Mouse (Mus musculus) kidney, adult 2 months (tissue): ENCODE measurements around the gene Slc7a15. TPM values are rescaled to one million over a fixed set of nuclear protein-coding genes. Genes with fewer than 3 reads are reported as not detected.

Source experiments
- DNase-seq: peaks from one replicate; pipeline ENCODE4 v3.0.0; 2021
- H3K27ac ChIP-seq: fragments of 200-500 bp; 2 replicates; pipeline ENCODE4 v1.5.1; 2012; ENCODE audit warnings: low read depth, low read length, control low read depth, inconsistent platforms; ENCODE audit not compliant: insufficient read depth
- H3K27me3 ChIP-seq: fragments of 200-500 bp; replicated peaks from 2 replicates; pipeline ENCODE4 v1.6.1; 2012; ENCODE audit warnings: mild to moderate bottlenecking, moderate library complexity, low read length, inconsistent platforms; ENCODE audit not compliant: control insufficient read depth, insufficient read depth
- H3K36me3 ChIP-seq: fragments of 200-500 bp; 2 replicates; pipeline ENCODE4 v1.6.1; 2012; ENCODE audit warnings: mild to moderate bottlenecking, moderate library complexity, low read length, inconsistent platforms; ENCODE audit not compliant: control insufficient read depth, insufficient read depth
- H3K4me1 ChIP-seq: fragments of 200-500 bp; 2 replicates; pipeline ENCODE4 v1.6.1; 2011; ENCODE audit warnings: low read length; ENCODE audit not compliant: control insufficient read depth, insufficient read depth
- H3K4me3 ChIP-seq: fragments of 200-500 bp; 2 replicates; pipeline ENCODE4 v1.5.1; 2011; ENCODE audit warnings: mild to moderate bottlenecking, low read depth, low read length, control low read depth; ENCODE audit not compliant: insufficient read depth
- CTCF ChIP-seq: fragments of 200-500 bp; conservative IDR thresholded peaks from 2 replicates; pipeline ENCODE4 v1.5.1; 2011; ENCODE audit warnings: low read depth, mild to moderate bottlenecking, control low read depth, low read length, moderate library complexity, mixed read lengths; ENCODE audit not compliant: insufficient read depth, insufficient read length
- POLR2A ChIP-seq: fragments of 200-500 bp; IDR thresholded peaks from one replicate; pipeline ENCODE4 v1.6.1; 2011; ENCODE audit warnings: low read depth, low read length, control low read depth
- WGBS: fragments of 180-500 bp; shearing (Covaris S2); methylation state at CpG from one replicate; pipeline ENCODE4 v1.1.7; 2018; 5-methylcytosine and 5-hydroxymethylcytosine counted together
- polyA plus RNA-seq: library from polyadenylated mRNA; depleted of rRNA; stranded (reverse); fragments of >200 nt; gene quantifications from 2 replicates; pipeline ENCODE4 v1.2.3, GENCODE M21; 2012

The Slc7a15 gene
- polyA plus RNA-seq, 1 experiment: 0.61 TPM

GRCm38 (mm10) chr12:8498148-8498571, 100.7 kb downstream of the Slc7a15 start:
- 33% methylated on average over 8 of the region's 8 CpGs for WGBS
- peak overlapping the region; percentile 92 for H3K4me3 ChIP-seq
- TF ChIP-seq CTCF (no peak), POLR2A (no peak)
- DNase-seq: peak; percentile 41
- no peaks in the 10 kb centered on the region for H3K36me3 ChIP-seq
- H3K4me1 ChIP-seq: peaks cover 4% of the 10 kb centered on the region; the same call in 1 of the 2 replicates
- peak overlapping the region; percentile 82 for H3K27ac ChIP-seq
- no peaks in the 10 kb centered on the region for H3K27me3 ChIP-seq

- WGBS: 44% methylated on average over 2 of the region's 2 CpGs
- Histone ChIP-seq H3K27ac (peak overlapping the region; percentile 67), H3K27me3 (no peaks in the 10 kb centered on the region), H3K4me3 (peak overlapping the region; percentile 46), H3K36me3 (no peaks in the 10 kb centered on the region), H3K4me1 (peaks cover 4% of the 10 kb centered on the region; the same call in 1 of the 2 replicates)
- DNase-seq: no peak
- no peak for TF ChIP-seq CTCF
- TF ChIP-seq POLR2A: no peak
Measured at GRCm38 (mm10) chr12:8497314-8497706, 101.6 kb downstream of the Slc7a15 start.

- WGBS: 42% methylated on average over 2 of the region's 2 CpGs
- H3K4me3 ChIP-seq: peak overlapping the region; percentile 38
Measured at GRCm38 (mm10) chr12:8496679-8497313, 102.1 kb downstream of the Slc7a15 start.

GRCm38 (mm10) chr12:8495881-8496678, 102.8 kb downstream of the Slc7a15 start:
- Histone ChIP-seq H3K27me3 (no peaks in the 10 kb centered on the region), H3K27ac (peak overlapping the region; percentile 93), H3K4me1 (peaks cover 4% of the 10 kb centered on the region; the same call in 1 of the 2 replicates), H3K36me3 (no peaks in the 10 kb centered on the region), H3K4me3 (peak overlapping the region; percentile 23; the same call in 1 of the 2 replicates)
- DNase-seq: peak; percentile 77
- 21% methylated on average over 15 of the region's 15 CpGs for WGBS
- TF ChIP-seq POLR2A (no peak), CTCF (no peak)

More at GRCm38 (mm10) chr12:8496679-8497313, 102.1 kb downstream of the Slc7a15 start:
- H3K27ac ChIP-seq: peak overlapping the region; percentile 93
- no peaks in the 10 kb centered on the region for H3K27me3 ChIP-seq
- peaks cover 4% of the 10 kb centered on the region; the same call in 1 of the 2 replicates for H3K4me1 ChIP-seq
- TF ChIP-seq POLR2A: peak; percentile 20
- no peak for TF ChIP-seq CTCF
- no peak for DNase-seq
- H3K36me3 ChIP-seq: no peaks in the 10 kb centered on the region

GRCm38 (mm10) chr12:8494675-8495074, 104.2 kb downstream of the Slc7a15 start:
- TF ChIP-seq CTCF (no peak), POLR2A (no peak)
- H3K36me3 ChIP-seq: no peaks in the 10 kb centered on the region
- no peak overlapping the region for H3K27ac ChIP-seq
- H3K27me3 ChIP-seq: no peaks in the 10 kb centered on the region
- no peak for DNase-seq
- WGBS: 66% methylated on average over 3 of the region's 3 CpGs
- H3K4me1 ChIP-seq: peaks cover 4% of the 10 kb centered on the region; the same call in 1 of the 2 replicates
- no peak overlapping the region for H3K4me3 ChIP-seq

GRCm38 (mm10) chr12:8493386-8493785, 105.5 kb downstream of the Slc7a15 start:
- 53% methylated on average over 3 of the region's 3 CpGs for WGBS
- Histone ChIP-seq H3K4me1 (peaks cover 4% of the 10 kb centered on the region; the same call in 1 of the 2 replicates), H3K36me3 (no peaks in the 10 kb centered on the region), H3K4me3 (no peak overlapping the region), H3K27ac (no peak overlapping the region), H3K27me3 (no peaks in the 10 kb centered on the region)
- TF ChIP-seq POLR2A: no peak
- no peak for TF ChIP-seq CTCF
- DNase-seq: no peak

GRCm38 (mm10) chr12:8489098-8489497, 109.8 kb downstream of the Slc7a15 start:
- H3K36me3 ChIP-seq: no peaks in the 10 kb centered on the region
- H3K4me1 ChIP-seq: no peaks in the 10 kb centered on the region
- no peaks in the 10 kb centered on the region for H3K27me3 ChIP-seq
- no peak overlapping the region for H3K4me3 ChIP-seq
- TF ChIP-seq POLR2A (no peak), CTCF (no peak)
- H3K27ac ChIP-seq: no peak overlapping the region
- DNase-seq: no peak
- 52% methylated on average over 4 of the region's 4 CpGs for WGBS
